Mouse (Mus musculus) heart, embryonic 14.5 days (tissue): Measurements from ENCODE around the gene Ssmem1. TPM values are rescaled to one million over a fixed set of nuclear protein-coding genes. Genes with fewer than 3 reads are reported as not detected.

Experiments
- ATAC-seq: fragments of 200-750 bp; cut with Nextera tagmentation; 2 replicates; pipeline ENCODE4 v1.8.0; 2017; ENCODE audit warnings: low read depth, moderate TSS enrichment; ENCODE audit not compliant: insufficient number of reproducible peaks, insufficient read depth, low FRiP score
- H3K27ac ChIP-seq, 2 experiments: fragments of 200-500 bp in 1 of 2; fragments of 300-500 bp in 1 of 2; sonication (generic) in 1 of 2; replicated peaks in 1 of 2; 2 replicates each; pipeline ENCODE4 v1.5.1; 2012 to 2014; ENCODE audit warnings: low read depth in 2 of 2, low read length in 2 of 2, control low read depth in 1 of 2, mild to moderate bottlenecking in 1 of 2, mixed read lengths in 1 of 2; ENCODE audit not compliant: control insufficient read depth in 1 of 2, insufficient read depth in 1 of 2
- H3K27me3 ChIP-seq: fragments of 300-500 bp; sonication (generic); 2 replicates; pipeline ENCODE4 v1.6.1; 2014; ENCODE audit warnings: mild to moderate bottlenecking, low read length, control low read depth; ENCODE audit not compliant: control insufficient read depth, insufficient read depth
- H3K36me3 ChIP-seq: fragments of 300-500 bp; sonication (generic); 2 replicates; pipeline ENCODE4 v1.6.1; 2014; ENCODE audit warnings: mild to moderate bottlenecking, control low read depth, low read length, mixed read lengths; ENCODE audit not compliant: control insufficient read depth, insufficient read depth
- H3K4me1 ChIP-seq, 2 experiments: fragments of 200-500 bp in 1 of 2; fragments of 300-500 bp in 1 of 2; sonication (generic) in 1 of 2; 2 replicates each; pipeline ENCODE4 v1.6.1; 2012 to 2014; ENCODE audit warnings: low read length in 2 of 2, control low read depth in 1 of 2, mixed read lengths in 1 of 2; ENCODE audit not compliant: control insufficient read depth in 2 of 2, insufficient read depth in 2 of 2
- H3K4me2 ChIP-seq: fragments of 300-500 bp; sonication (generic); 2 replicates; pipeline ENCODE4 v1.6.1; 2014; ENCODE audit warnings: mild to moderate bottlenecking, low read length
- H3K4me3 ChIP-seq, 2 experiments: fragments of 200-500 bp in 1 of 2; fragments of 300-500 bp in 1 of 2; sonication (generic) in 1 of 2; 2 replicates each; pipeline ENCODE4 v1.5.1; 2012 to 2014; ENCODE audit warnings: low read length in 2 of 2, mild to moderate bottlenecking in 2 of 2, control low read depth in 1 of 2, low read depth in 1 of 2, moderate library complexity in 1 of 2; ENCODE audit not compliant: control insufficient read depth in 1 of 2, insufficient read depth in 1 of 2
- H3K9ac ChIP-seq: fragments of 300-500 bp; sonication (generic); 2 replicates; pipeline ENCODE4 v1.6.1; 2014; ENCODE audit warnings: mild to moderate bottlenecking, low read length
- H3K9me3 ChIP-seq: fragments of 300-500 bp; sonication (generic); 2 replicates; pipeline ENCODE4 v1.6.1; 2016; ENCODE audit warnings: low read length, control low read depth; ENCODE audit not compliant: control insufficient read depth
- WGBS: fragments of 180-500 bp; shearing (Covaris S2); extraction: QIAGEN DNeasy Blood & Tissue Kit; methylation state at CpG from one replicate; pipeline ENCODE4 v1.1.7; 2014; 5-methylcytosine and 5-hydroxymethylcytosine counted together
- polyA plus RNA-seq: library from polyadenylated mRNA; unstranded; fragments of >200 nt; fragmentation: Nextera tagmentation; extraction: Ambion mirVana; gene quantifications from 2 replicates; pipeline ENCODE4 v1.2.1, GENCODE M21; 2014

The Ssmem1 gene
- polyA plus RNA-seq, 1 experiment from 2014 or later = not detected

DNA sequence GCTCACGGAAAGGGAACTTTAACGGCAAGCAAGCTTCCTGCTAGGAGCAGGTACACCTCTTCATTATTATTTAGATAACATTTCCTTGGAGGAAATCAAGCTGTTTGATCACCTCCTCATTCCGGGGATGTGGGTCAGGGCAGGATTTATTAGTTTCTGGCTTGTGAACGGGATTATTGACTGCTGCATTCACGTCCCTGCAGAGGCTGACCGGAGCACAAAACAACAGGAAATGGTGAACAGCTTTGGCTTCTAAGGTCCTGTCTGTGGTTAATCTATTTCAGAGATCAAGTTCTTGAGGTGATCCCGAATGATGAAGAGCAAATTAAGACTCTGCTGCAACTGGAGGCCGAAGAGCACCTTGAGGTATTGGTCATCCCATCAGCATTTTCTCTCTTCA lies 34.2 kb downstream of the Ssmem1 start:
- Histone ChIP-seq H3K36me3 (no peaks in the 10 kb centered on the region), H3K4me1 (peaks cover 33 to 66% of the 10 kb centered on the region in 2 experiments), H3K9ac (no peak overlapping the region), H3K9me3 (no peaks in the 10 kb centered on the region), H3K27me3 (no peaks in the 10 kb centered on the region), H3K4me3 (no peak overlapping the region), H3K4me2 (no peak overlapping the region), H3K27ac (peak overlapping the region in 1 of 2 experiments; percentile 90; a peak in 1 of 4 replicates)
- no peak for ATAC-seq
- 58% methylated on average over 8 of the region's 8 CpGs for WGBS

DNA sequence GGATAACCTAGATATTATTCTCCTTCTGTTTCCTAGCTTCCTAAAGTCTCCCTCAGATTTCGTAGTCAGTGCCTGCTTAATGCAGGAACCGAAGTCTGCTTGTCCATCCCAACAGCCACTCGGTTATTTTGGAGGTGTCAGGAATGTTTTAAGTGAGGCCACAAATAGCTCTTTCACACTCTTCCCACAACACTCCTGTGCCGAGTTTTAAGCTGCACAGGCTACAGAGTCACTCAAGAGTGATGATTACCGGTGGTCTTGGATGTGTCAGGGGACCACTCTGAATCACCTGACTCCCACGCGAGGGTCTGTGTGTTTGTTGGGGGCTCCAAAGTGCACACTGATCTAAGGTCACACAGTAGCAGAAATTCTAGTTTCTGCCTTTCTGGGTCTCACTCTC lies 36.0 kb downstream of the Ssmem1 start:
- Histone ChIP-seq H3K9me3 (no peaks in the 10 kb centered on the region), H3K4me1 (peaks cover 41 to 73% of the 10 kb centered on the region in 2 experiments), H3K27me3 (no peaks in the 10 kb centered on the region), H3K27ac (peak overlapping the region; percentile 85 to 90), H3K9ac (peak overlapping the region; percentile 27; the same call in 1 of the 2 replicates), H3K4me3 (no peak overlapping the region), H3K36me3 (no peaks in the 10 kb centered on the region), H3K4me2 (peak overlapping the region; percentile 41)
- peak; percentile 81 for ATAC-seq
- WGBS = 18% methylated on average over 7 of the region's 7 CpGs

DNA sequence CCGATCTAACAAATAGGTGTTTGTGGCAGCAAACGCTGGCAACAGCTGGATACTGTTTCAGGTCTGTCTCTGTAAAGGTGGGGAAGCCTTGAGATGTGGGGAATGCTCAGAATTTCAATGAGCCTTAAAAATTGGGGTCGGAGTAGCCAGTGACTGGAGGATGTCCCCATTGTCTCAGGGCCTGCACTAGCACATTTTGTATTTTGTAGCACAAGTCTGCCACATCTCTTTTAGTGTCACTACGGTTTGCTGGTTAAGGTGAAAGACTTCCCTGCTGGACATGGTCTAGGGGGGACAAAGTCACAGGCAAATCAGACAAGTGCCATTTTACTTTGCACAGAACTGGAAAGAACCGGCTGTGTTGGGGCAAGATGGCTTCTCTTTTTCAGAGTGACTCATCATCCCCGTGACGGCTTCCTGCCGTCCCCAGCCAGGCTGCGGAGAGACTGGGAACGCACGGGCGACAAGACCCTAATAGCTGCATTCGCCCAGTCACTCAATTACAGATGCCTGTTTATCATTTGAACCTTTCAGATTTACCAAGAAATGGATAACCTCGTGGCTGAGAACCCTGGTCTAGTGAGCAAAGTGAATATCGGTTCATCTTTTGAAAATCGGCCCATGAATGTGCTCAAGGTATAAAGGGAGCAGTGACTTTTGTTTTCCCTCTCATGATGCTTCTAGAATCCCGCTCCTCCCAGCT lies 37.1 kb downstream of the Ssmem1 start:
- H3K4me3 ChIP-seq = peak overlapping the region in 1 of 2 experiments; percentile 22; a peak in 2 of 4 replicates
- peaks cover 41 to 67% of the 10 kb centered on the region in 2 experiments for H3K4me1 ChIP-seq
- no peaks in the 10 kb centered on the region for H3K9me3 ChIP-seq
- H3K36me3 ChIP-seq = no peaks in the 10 kb centered on the region
- 16% methylated on average over 17 of the region's 17 CpGs for WGBS
- peak overlapping the region; percentile 80 to 90 for H3K27ac ChIP-seq
- H3K9ac ChIP-seq = peak overlapping the region; percentile 59
- H3K4me2 ChIP-seq = peak overlapping the region; percentile 62
- ATAC-seq = no peak
- no peaks in the 10 kb centered on the region for H3K27me3 ChIP-seq

- H3K4me1 ChIP-seq = peaks cover 43 to 62% of the 10 kb centered on the region in 2 experiments
- peak overlapping the region; percentile 62 for H3K4me2 ChIP-seq
- WGBS = under 1% methylated on average over 13 of the region's 17 CpGs
- H3K9me3 ChIP-seq = no peaks in the 10 kb centered on the region
- no peaks in the 10 kb centered on the region for H3K36me3 ChIP-seq
- no peaks in the 10 kb centered on the region for H3K27me3 ChIP-seq
- no peak for ATAC-seq
- H3K27ac ChIP-seq = peak overlapping the region; percentile 80 to 90
- peak overlapping the region; percentile 18 to 22; a peak in 3 of 4 replicates for H3K4me3 ChIP-seq
- peak overlapping the region; percentile 59 for H3K9ac ChIP-seq
These were observed 37.6 kb downstream of the Ssmem1 start for GRCm38 (mm10) chr6:30547274-30547645.

DNA sequence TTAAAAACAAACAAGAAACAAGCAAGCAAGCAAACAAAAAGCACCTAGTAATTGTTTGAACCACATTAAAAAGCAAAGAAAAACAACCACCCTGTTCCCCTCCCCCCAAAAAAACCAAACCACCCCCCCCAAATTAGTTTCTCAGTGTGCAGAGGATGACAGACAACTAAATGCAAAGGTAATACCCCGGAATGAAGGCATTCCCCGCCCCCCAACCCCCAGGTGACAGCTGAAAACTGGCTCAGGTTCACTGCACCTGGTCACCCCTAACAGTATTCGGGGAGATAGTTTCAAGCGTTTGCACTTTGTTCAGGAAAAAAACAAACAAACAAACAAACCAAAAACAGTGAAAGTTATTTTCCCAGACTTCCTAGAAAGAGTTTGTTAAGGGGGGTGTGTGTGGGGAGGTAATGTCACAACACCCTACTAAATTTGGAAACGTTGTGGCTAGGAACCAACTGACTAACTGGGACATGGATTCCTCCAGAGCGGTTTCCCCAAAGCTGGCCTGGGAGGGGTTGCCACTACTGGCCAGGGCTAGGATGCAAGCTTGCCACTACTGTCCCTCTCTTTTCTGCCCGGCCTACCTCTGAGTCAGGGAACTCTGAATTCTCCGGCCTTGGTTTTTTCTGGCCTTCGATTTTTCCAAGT lies 38.1 kb downstream of the Ssmem1 start:
- ATAC-seq = no peak

GRCm38 (mm10) chr6:30549231-30549761 lies 39.6 kb downstream of the Ssmem1 start:
- H3K4me2 ChIP-seq = no peak overlapping the region
- no peaks in the 10 kb centered on the region for H3K36me3 ChIP-seq
- H3K4me3 ChIP-seq = no peak overlapping the region
- H3K27ac ChIP-seq = peak overlapping the region; percentile 56 to 69
- peaks cover 31 to 46% of the 10 kb centered on the region in 2 experiments for H3K4me1 ChIP-seq
- no peaks in the 10 kb centered on the region for H3K9me3 ChIP-seq
- no peaks in the 10 kb centered on the region for H3K27me3 ChIP-seq
- WGBS = 32% methylated on average over 15 of the region's 15 CpGs
- H3K9ac ChIP-seq = peak overlapping the region; percentile 32; the same call in 1 of the 2 replicates
- no peak for ATAC-seq

More for the DNA sequence above, 38.1 kb downstream of the Ssmem1 start:
- Histone ChIP-seq H3K4me3 (peak overlapping the region in 1 of 2 experiments; percentile 22; a peak in 2 of 4 replicates), H3K9ac (peak overlapping the region; percentile 59), H3K36me3 (no peaks in the 10 kb centered on the region), H3K4me1 (peaks cover 39 to 57% of the 10 kb centered on the region in 2 experiments), H3K27ac (peak overlapping the region; percentile 81 to 90), H3K9me3 (no peaks in the 10 kb centered on the region), H3K27me3 (no peaks in the 10 kb centered on the region), H3K4me2 (peak overlapping the region; percentile 62)
- 36% methylated on average over 9 of the region's 9 CpGs for WGBS

DNA sequence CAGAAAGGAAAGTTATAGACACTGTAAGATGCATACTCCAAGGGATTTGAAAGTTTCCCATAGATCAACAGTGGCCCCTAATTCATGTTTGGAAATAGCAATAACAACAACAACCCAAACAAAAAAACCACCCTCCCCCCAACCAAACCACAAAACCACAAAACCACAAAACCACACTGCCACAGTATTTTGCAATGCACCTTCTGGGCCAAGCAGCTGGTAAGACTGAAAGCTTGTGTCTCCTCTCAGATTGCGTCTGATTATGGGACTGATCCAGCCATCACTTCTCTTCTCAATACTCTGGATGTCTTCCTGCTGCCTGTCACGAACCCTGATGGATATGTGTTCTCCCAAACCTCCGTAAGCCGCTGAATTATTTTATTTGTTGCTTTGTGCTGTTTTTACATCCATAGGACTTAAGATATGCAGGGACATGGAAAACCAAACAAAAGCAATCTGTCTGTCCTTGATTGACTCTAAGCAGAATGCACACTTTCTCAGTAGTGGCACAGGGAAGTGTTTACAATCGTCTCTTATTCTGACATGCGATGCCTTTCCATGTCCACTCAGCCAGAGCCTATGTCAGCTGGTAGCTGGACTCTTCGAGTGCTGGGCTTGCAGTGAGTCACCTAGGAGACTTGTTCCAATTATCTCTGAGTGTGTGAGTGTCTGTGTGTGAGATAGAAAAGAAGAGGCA lies 41.0 kb downstream of the Ssmem1 start:
- H3K27me3 ChIP-seq = no peaks in the 10 kb centered on the region
- 78% methylated on average over 7 of the region's 7 CpGs for WGBS
- no peak overlapping the region for H3K27ac ChIP-seq
- H3K4me3 ChIP-seq = no peak overlapping the region
- no peak for ATAC-seq
- H3K4me1 ChIP-seq = peaks cover 23 to 37% of the 10 kb centered on the region in 2 experiments
- no peaks in the 10 kb centered on the region for H3K9me3 ChIP-seq
- H3K36me3 ChIP-seq = no peaks in the 10 kb centered on the region
- no peak overlapping the region for H3K9ac ChIP-seq
- no peak overlapping the region for H3K4me2 ChIP-seq
